Mouse (Mus musculus): ENCODE results near the gene Fam192a.

DNA sequence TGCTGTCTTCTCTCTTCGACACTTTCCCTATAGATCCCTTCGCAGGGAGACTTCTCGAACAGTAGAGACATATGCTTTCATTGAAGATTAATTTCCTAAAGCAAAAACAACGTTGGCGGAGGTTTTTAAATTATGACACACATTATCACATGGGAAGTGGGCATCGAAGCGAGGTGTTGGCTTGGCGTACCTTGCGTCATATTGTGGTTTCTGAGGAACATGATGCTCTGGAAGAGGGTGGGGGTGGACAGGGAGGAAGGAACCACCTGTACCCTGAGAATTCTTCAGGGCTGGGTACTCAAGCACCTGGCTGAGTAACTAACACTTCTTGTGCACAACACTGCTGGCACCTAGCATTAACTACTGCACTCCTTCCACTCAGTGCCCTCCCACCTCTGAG is 77.2 kb downstream of the Fam192a start:
- TF ChIP-seq CTCF (IDR thresholded peaks at IDR 0.05; ENCODE audit: extremely low read depth, insufficient read depth, insufficient read length, insufficient replicate concordance) (no peak), POLR2A (IDR thresholded peaks at IDR 0.05; ENCODE audit: low read depth, low read length) (no peak)
